Mouse (Mus musculus) stomach, embryonic 14.5 days (tissue): Measurements from ENCODE around the gene Trio. TPM values are rescaled to one million over a fixed set of nuclear protein-coding genes. Genes with fewer than 3 reads are reported as not detected.

ENCODE experiments used
- ATAC-seq: fragments of 200-750 bp; cut with Nextera tagmentation; 2 replicates; pipeline ENCODE4 v1.8.0; 2017; ENCODE audit warnings: low read depth, moderate TSS enrichment; ENCODE audit not compliant: insufficient number of reproducible peaks, insufficient read depth, low FRiP score
- H3K27ac ChIP-seq: fragments of 300-500 bp; sonication (generic); 2 replicates; pipeline ENCODE4 v1.5.1; 2014; ENCODE audit warnings: mild to moderate bottlenecking, low read length, moderate library complexity, mixed read lengths
- H3K27me3 ChIP-seq: fragments of 300-500 bp; sonication (generic); 2 replicates; pipeline ENCODE4 v1.6.1; 2014; ENCODE audit warnings: low read length, control low read depth, mixed read lengths; ENCODE audit not compliant: control insufficient read depth, insufficient read depth
- H3K36me3 ChIP-seq: fragments of 300-500 bp; sonication (generic); 2 replicates; pipeline ENCODE4 v1.6.1; 2014; ENCODE audit warnings: mild to moderate bottlenecking, control low read depth, low read length, moderate library complexity, mixed read lengths; ENCODE audit not compliant: control insufficient read depth, insufficient read depth
- H3K4me1 ChIP-seq: fragments of 300-500 bp; sonication (generic); 2 replicates; pipeline ENCODE4 v1.6.1; 2014; ENCODE audit warnings: low read length, control low read depth, mixed read lengths; ENCODE audit not compliant: control insufficient read depth, insufficient read depth
- H3K4me2 ChIP-seq: fragments of 300-500 bp; sonication (generic); replicated peaks from 2 replicates; pipeline ENCODE4 v1.6.1; 2014; ENCODE audit warnings: low read depth, low read length, control low read depth
- H3K4me3 ChIP-seq: fragments of 300-500 bp; sonication (generic); 2 replicates; pipeline ENCODE4 v1.5.1; 2014; ENCODE audit warnings: low read depth, low read length, control low read depth
- H3K9ac ChIP-seq: fragments of 300-500 bp; sonication (generic); replicated peaks from 2 replicates; pipeline ENCODE4 v1.6.1; 2014; ENCODE audit warnings: low read depth, mild to moderate bottlenecking, control low read depth, low read length, moderate library complexity, mixed read lengths
- H3K9me3 ChIP-seq: fragments of 300-500 bp; sonication (generic); 2 replicates; pipeline ENCODE4 v1.6.1; 2016; ENCODE audit warnings: low read depth, low read length, control low read depth; ENCODE audit not compliant: control insufficient read depth
- WGBS: fragments of 180-500 bp; shearing (Covaris S2); extraction: QIAGEN DNeasy Blood & Tissue Kit; methylation state at CpG from one replicate; pipeline ENCODE4 v1.1.7; 2014; 5-methylcytosine and 5-hydroxymethylcytosine counted together
- polyA plus RNA-seq: library from polyadenylated mRNA; unstranded; fragments of >200 nt; fragmentation: Nextera tagmentation; extraction: Ambion mirVana; gene quantifications from 2 replicates; pipeline ENCODE4 v1.2.1, GENCODE M21; 2014

The Trio gene
- polyA plus RNA-seq, 1 experiment from 2014 or later = 54.2 TPM

- 88% methylated on average over 3 of the region's 3 CpGs for WGBS
- Histone ChIP-seq H3K4me2 (no peak overlapping the region), H3K4me1 (peaks cover 24% of the 10 kb centered on the region), H3K4me3 (no peak overlapping the region), H3K27me3 (no peaks in the 10 kb centered on the region), H3K9me3 (no peaks in the 10 kb centered on the region), H3K27ac (no peak overlapping the region), H3K36me3 (no peaks in the 10 kb centered on the region), H3K9ac (no peak overlapping the region)
- ATAC-seq = no peak
These were observed 23.1 kb downstream of the Trio start for GRCm38 (mm10) chr15:28002515-28002914.

- WGBS = 57% methylated on average over 4 of the region's 4 CpGs
- Histone ChIP-seq H3K27ac (no peak overlapping the region), H3K4me2 (no peak overlapping the region), H3K9me3 (no peaks in the 10 kb centered on the region), H3K4me3 (no peak overlapping the region), H3K9ac (no peak overlapping the region), H3K27me3 (no peaks in the 10 kb centered on the region), H3K36me3 (no peaks in the 10 kb centered on the region), H3K4me1 (peaks cover 28% of the 10 kb centered on the region)
- ATAC-seq = no peak
These were observed 24.3 kb downstream of the Trio start for GRCm38 (mm10) chr15:28001299-28001698.

DNA sequence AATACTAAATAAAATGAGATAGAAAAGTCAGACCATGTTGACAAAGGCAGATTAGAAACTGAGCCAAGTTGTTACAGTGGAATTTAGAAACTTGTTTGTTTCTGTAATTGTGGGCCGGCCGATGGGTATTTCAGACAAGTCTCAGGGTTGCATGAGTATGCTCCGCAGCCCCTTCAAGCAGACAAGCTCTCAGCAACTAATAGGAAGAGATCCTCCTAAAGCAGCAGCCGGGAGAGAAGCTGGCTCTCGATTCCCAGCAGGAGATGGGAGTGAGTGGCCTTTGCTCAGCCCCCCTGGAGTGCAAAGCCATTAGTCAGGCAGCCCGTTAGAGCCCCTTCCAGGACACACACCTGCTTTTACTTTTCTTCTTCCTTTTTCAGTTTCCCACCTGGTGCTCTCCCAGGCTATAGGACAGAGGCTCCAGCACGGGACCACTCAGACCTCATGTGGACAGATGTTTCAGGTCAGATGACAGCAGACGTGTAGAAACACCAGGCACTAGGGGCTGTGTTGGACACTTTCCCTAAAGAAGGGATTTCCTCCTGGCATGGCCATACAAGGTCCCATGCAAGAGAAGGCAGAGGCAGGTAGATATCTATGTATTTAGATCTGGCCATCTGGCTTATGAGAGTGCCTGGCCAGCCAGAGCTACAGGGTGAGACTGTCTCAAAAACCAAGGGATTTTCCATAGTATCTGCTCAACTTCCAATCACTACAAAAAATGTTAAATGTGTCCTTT, 26.9 kb downstream of the Trio start:
- no peak overlapping the region for H3K4me2 ChIP-seq
- no peaks in the 10 kb centered on the region for H3K36me3 ChIP-seq
- no peaks in the 10 kb centered on the region for H3K9me3 ChIP-seq
- H3K27me3 ChIP-seq = no peaks in the 10 kb centered on the region
- no peak overlapping the region for H3K9ac ChIP-seq
- no peak for ATAC-seq
- H3K4me3 ChIP-seq = no peak overlapping the region
- H3K27ac ChIP-seq = no peak overlapping the region; the same call in 1 of the 2 replicates
- peaks cover 33% of the 10 kb centered on the region for H3K4me1 ChIP-seq
- 12% methylated on average over 8 of the region's 8 CpGs for WGBS

DNA sequence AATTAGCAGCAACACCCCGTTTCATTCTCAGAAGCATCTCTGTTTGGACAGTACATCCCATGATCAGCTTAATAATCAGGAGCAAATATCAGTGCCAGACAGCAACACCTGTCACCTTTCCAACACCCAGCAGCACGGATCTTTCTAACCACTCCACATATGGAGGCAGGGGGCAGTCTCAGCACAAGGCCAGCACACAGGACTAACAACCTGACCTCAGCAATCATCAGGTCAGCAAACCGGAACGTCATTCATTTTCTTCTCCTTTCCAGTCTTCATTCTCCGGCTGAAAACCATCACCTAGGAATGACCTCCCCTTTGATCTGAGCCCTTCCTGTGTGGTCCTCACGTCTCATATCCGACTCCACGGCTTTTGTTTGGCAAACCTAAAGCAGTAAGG, 27.7 kb downstream of the Trio start:
- H3K36me3 ChIP-seq = no peaks in the 10 kb centered on the region
- no peak overlapping the region for H3K9ac ChIP-seq
- H3K9me3 ChIP-seq = no peaks in the 10 kb centered on the region
- no peak for ATAC-seq
- H3K4me2 ChIP-seq = no peak overlapping the region
- H3K4me3 ChIP-seq = no peak overlapping the region
- no peak overlapping the region for H3K27ac ChIP-seq
- 17% methylated on average over 8 of the region's 8 CpGs for WGBS
- peaks cover 42% of the 10 kb centered on the region for H3K4me1 ChIP-seq
- no peaks in the 10 kb centered on the region for H3K27me3 ChIP-seq

GRCm38 (mm10) chr15:27997391-27997841, 28.2 kb downstream of the Trio start:
- Histone ChIP-seq H3K4me3 (no peak overlapping the region), H3K4me1 (peaks cover 47% of the 10 kb centered on the region), H3K9ac (no peak overlapping the region), H3K9me3 (no peaks in the 10 kb centered on the region), H3K27ac (no peak overlapping the region), H3K27me3 (no peaks in the 10 kb centered on the region), H3K4me2 (no peak overlapping the region), H3K36me3 (no peaks in the 10 kb centered on the region)
- 0 out of 2 replicates have a peak, but pooled peaks have one; percentile 7 for ATAC-seq
- WGBS = 30% methylated on average over 9 of the region's 9 CpGs

DNA sequence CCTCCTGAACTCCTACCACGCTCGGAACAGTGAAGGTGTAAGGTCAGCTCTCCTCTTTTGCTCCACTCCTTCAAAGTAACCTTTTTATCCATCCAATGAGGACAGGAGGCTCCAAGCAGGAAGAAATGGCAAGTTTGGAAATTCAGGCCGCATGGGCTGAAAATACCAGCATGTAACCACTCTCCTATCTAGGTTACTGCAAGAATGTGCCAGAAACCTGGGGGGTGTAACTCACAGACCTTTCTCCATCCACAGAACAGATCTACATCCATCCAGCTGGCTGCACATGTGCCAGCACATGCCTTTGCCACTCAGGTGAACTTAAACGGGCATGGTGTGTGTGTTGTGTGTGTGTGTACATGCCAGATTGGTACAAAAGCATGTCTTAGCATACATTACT, 28.9 kb downstream of the Trio start:
- Histone ChIP-seq H3K9me3 (no peaks in the 10 kb centered on the region), H3K9ac (no peak overlapping the region), H3K4me2 (no peak overlapping the region), H3K4me1 (peaks cover 47% of the 10 kb centered on the region), H3K4me3 (no peak overlapping the region), H3K27ac (no peak overlapping the region), H3K27me3 (no peaks in the 10 kb centered on the region), H3K36me3 (no peaks in the 10 kb centered on the region)
- no peak for ATAC-seq
- WGBS = 82% methylated on average over 4 of the region's 4 CpGs

DNA sequence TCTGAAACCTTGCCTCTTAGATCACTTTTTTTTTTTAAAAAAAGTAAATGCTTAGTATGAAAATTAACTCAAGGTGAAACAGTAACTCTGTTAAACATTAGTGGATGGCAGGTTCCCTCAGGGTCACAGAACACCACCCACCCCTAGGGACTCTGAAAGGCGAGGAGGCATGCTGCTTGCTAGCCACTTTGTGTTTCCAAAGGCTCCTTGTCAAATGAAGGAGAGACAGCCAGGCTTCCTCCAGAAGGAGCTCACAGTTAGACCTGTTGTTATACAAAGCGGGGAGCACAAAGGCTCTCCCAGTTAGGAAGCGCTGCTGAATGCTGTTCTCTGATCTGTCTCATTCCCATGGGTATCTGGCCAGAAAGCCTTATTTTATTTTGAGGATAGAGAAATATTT, 30.2 kb downstream of the Trio start:
- H3K4me3 ChIP-seq = no peak overlapping the region
- no peak overlapping the region for H3K27ac ChIP-seq
- no peaks in the 10 kb centered on the region for H3K9me3 ChIP-seq
- H3K4me1 ChIP-seq = peaks cover 54% of the 10 kb centered on the region
- 41% methylated on average over 3 of the region's 3 CpGs for WGBS
- H3K27me3 ChIP-seq = no peaks in the 10 kb centered on the region
- no peak for ATAC-seq
- H3K4me2 ChIP-seq = no peak overlapping the region
- H3K9ac ChIP-seq = no peak overlapping the region
- H3K36me3 ChIP-seq = no peaks in the 10 kb centered on the region

GRCm38 (mm10) chr15:27994870-27995269, 30.8 kb downstream of the Trio start:
- no peak overlapping the region for H3K4me2 ChIP-seq
- H3K27ac ChIP-seq = no peak overlapping the region; the same call in 1 of the 2 replicates
- H3K27me3 ChIP-seq = no peaks in the 10 kb centered on the region
- no peaks in the 10 kb centered on the region for H3K9me3 ChIP-seq
- no peak overlapping the region for H3K4me3 ChIP-seq
- WGBS = 60% methylated on average over 13 of the region's 13 CpGs
- ATAC-seq = no peak
- no peaks in the 10 kb centered on the region for H3K36me3 ChIP-seq
- 0 out of 2 replicates have a peak overlapping the region, but pooled peaks have one; percentile 14 for H3K9ac ChIP-seq
- H3K4me1 ChIP-seq = peaks cover 54% of the 10 kb centered on the region

DNA sequence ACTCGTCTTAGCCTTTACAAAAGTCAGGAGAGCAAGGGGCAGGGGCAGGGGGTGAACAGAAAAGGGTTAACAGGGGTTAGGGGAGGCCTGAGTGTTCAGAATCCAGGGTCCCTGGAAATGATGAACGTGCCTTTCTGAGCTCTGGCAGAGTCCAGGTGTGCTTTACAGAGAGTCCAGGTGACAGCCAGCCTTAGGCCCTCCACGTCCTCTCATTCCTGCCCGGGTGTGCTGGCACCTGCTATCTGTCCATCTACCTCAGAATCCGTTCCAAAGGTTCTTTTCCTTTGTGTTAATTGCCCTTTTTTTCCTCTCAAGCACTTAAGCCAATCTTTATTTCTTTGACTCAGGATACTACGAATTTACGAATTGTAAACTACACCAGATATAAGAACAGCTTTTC, 32.1 kb downstream of the Trio start:
- ATAC-seq = no peak
- Histone ChIP-seq H3K27me3 (no peaks in the 10 kb centered on the region), H3K36me3 (no peaks in the 10 kb centered on the region), H3K27ac (peak overlapping the region; percentile 64; the same call in 1 of the 2 replicates), H3K4me1 (peaks cover 47% of the 10 kb centered on the region), H3K9ac (no peak overlapping the region), H3K4me3 (no peak overlapping the region), H3K9me3 (no peaks in the 10 kb centered on the region), H3K4me2 (no peak overlapping the region)
- 49% methylated on average over 7 of the region's 7 CpGs for WGBS
